Mouse (Mus musculus) MEL (cell line): ENCODE measurements around the gene Supt4a. TPM values are rescaled to one million over a fixed set of nuclear protein-coding genes. Genes with fewer than 3 reads are reported as not detected.

Experiments
- DNase-seq: peaks from one replicate; pipeline ENCODE4 v3.0.0; 2011; ENCODE audit warnings: low read depth, low spot score
- H3K27ac ChIP-seq: 2 replicates; pipeline ENCODE4 v1.5.1; 2012; ENCODE audit warnings: low read depth, mild to moderate bottlenecking, control low read depth, low read length, moderate library complexity; ENCODE audit not compliant: control insufficient read depth
- H3K27me3 ChIP-seq, 2 experiments: fragments of 150-350 bp in 1 of 2; sonication (generic) in 1 of 2; 2 replicates each; pipeline ENCODE4 v1.6.1; 2012; ENCODE audit warnings: low read length in 2 of 2, mild to moderate bottlenecking in 2 of 2, improper control_type of control experiment in 1 of 2, moderate library complexity in 1 of 2; ENCODE audit not compliant: insufficient read depth in 2 of 2, control insufficient read depth in 1 of 2
- H3K36me3 ChIP-seq, 2 experiments: 2 replicates each; pipeline ENCODE4 v1.6.1; 2012 to 2014; ENCODE audit warnings: low read length in 2 of 2, improper control_type of control experiment in 1 of 2, inconsistent platforms in 1 of 2, mild to moderate bottlenecking in 1 of 2; ENCODE audit not compliant: insufficient read depth in 2 of 2, control insufficient read depth in 1 of 2
- H3K4me1 ChIP-seq, 2 experiments: fragments of 150-350 bp in 1 of 2; sonication (generic) in 1 of 2; 2 replicates each; pipeline ENCODE4 v1.6.1; 2012; ENCODE audit warnings: low read length in 2 of 2, improper control_type of control experiment in 1 of 2, mild to moderate bottlenecking in 1 of 2; ENCODE audit not compliant: insufficient read depth in 2 of 2, control insufficient read depth in 1 of 2
- H3K4me3 ChIP-seq, 2 experiments: fragments of 150-350 bp in 1 of 2; sonication (generic) in 1 of 2; 2 replicates each; pipeline ENCODE4 v1.5.1; 2012; ENCODE audit warnings: low read depth in 2 of 2, low read length in 2 of 2, mild to moderate bottlenecking in 2 of 2, moderate library complexity in 2 of 2, control low read depth in 1 of 2, improper control_type of control experiment in 1 of 2; ENCODE audit not compliant: control insufficient read depth in 1 of 2, insufficient read depth in 1 of 2
- H3K79me2 ChIP-seq: 2 replicates; pipeline ENCODE4 v1.6.1; 2012; ENCODE audit warnings: mild to moderate bottlenecking, low read length, moderate library complexity; ENCODE audit not compliant: control insufficient read depth, poor library complexity, insufficient read depth
- H3K9ac ChIP-seq: 2 replicates; pipeline ENCODE4 v1.6.1; 2012; ENCODE audit warnings: low read depth, mild to moderate bottlenecking, control low read depth, low read length, moderate library complexity; ENCODE audit not compliant: control insufficient read depth, poor library complexity, severe bottlenecking
- H3K9me3 ChIP-seq: fragments of 150-350 bp; sonication (generic); replicated peaks from 2 replicates; pipeline ENCODE4 v1.6.1; 2012; ENCODE audit warnings: mild to moderate bottlenecking, low read length, improper control_type of control experiment, moderate library complexity; ENCODE audit not compliant: insufficient read depth
- CHD1 ChIP-seq: IDR thresholded peaks from 2 replicates; pipeline ENCODE4 v1.6.1; 2012; ENCODE audit warnings: low read depth, mild to moderate bottlenecking, inconsistent platforms, low read length, improper control_type of control experiment
- CHD2 ChIP-seq: IDR thresholded peaks from 2 replicates; pipeline ENCODE4 v1.6.1; 2011; ENCODE audit warnings: low read length, improper control_type of control experiment
- E2F4 ChIP-seq: IDR thresholded peaks from 2 replicates; pipeline ENCODE4 v1.6.1; 2011; ENCODE audit warnings: low read depth, low read length, improper control_type of control experiment, borderline replicate concordance
- ELF1 ChIP-seq: IDR thresholded peaks from 2 replicates; pipeline ENCODE4 v1.6.1; 2014; ENCODE audit warnings: low read depth, mild to moderate bottlenecking, inconsistent platforms, low read length, improper control_type of control experiment, moderate library complexity
- ETS1 ChIP-seq: IDR thresholded peaks from 2 replicates; pipeline ENCODE4 v1.6.1; 2012; ENCODE audit warnings: low read depth, mild to moderate bottlenecking, inconsistent platforms, low read length, improper control_type of control experiment, moderate library complexity
- HCFC1 ChIP-seq: IDR thresholded peaks from 2 replicates; pipeline ENCODE4 v1.6.1; 2012; ENCODE audit warnings: low read depth, mild to moderate bottlenecking, inconsistent platforms, low read length, improper control_type of control experiment, moderate library complexity
- MEF2A ChIP-seq: IDR thresholded peaks from 2 replicates; pipeline ENCODE4 v1.6.1; 2014; ENCODE audit warnings: low read depth, mild to moderate bottlenecking, inconsistent platforms, low read length, improper control_type of control experiment; ENCODE audit not compliant: poor library complexity, insufficient replicate concordance, severe bottlenecking; ENCODE audit errors: extremely low read depth
- MXI1 ChIP-seq: IDR thresholded peaks from 2 replicates; pipeline ENCODE4 v1.6.1; 2011; ENCODE audit warnings: mild to moderate bottlenecking, low read depth, low read length, improper control_type of control experiment
- MYB ChIP-seq: IDR thresholded peaks from 2 replicates; pipeline ENCODE4 v1.6.1; 2011; ENCODE audit warnings: mild to moderate bottlenecking, low read depth, low read length, improper control_type of control experiment
- NELFE ChIP-seq: IDR thresholded peaks from 2 replicates; pipeline ENCODE4 v1.6.1; 2011; ENCODE audit warnings: low read depth, low read length, improper control_type of control experiment
- NRF1 ChIP-seq: IDR thresholded peaks from 2 replicates; pipeline ENCODE4 v1.6.1; 2014; ENCODE audit warnings: low read depth, mild to moderate bottlenecking, inconsistent platforms, low read length, improper control_type of control experiment, moderate library complexity; ENCODE audit not compliant: poor library complexity, insufficient read depth, severe bottlenecking
- RAD21 ChIP-seq: IDR thresholded peaks from 2 replicates; pipeline ENCODE4 v1.6.1; 2011; ENCODE audit warnings: mild to moderate bottlenecking, low read depth, low read length, improper control_type of control experiment
- SIN3A ChIP-seq: IDR thresholded peaks from 2 replicates; pipeline ENCODE4 v1.6.1; 2012; ENCODE audit warnings: low read length, improper control_type of control experiment, inconsistent platforms
- SMC3 ChIP-seq: IDR thresholded peaks from 2 replicates; pipeline ENCODE4 v1.6.1; 2011; ENCODE audit warnings: low read depth, low read length, improper control_type of control experiment
- TAL1 ChIP-seq: IDR thresholded peaks from 2 replicates; pipeline ENCODE4 v1.6.1; 2012; ENCODE audit warnings: mild to moderate bottlenecking, inconsistent platforms, low read length, moderate library complexity, mixed read lengths
- USF1 ChIP-seq: IDR thresholded peaks from 2 replicates; pipeline ENCODE4 v1.6.1; 2014; ENCODE audit warnings: low read depth, mild to moderate bottlenecking, inconsistent platforms, low read length, improper control_type of control experiment, moderate library complexity
- ZMIZ1 ChIP-seq: IDR thresholded peaks from 2 replicates; pipeline ENCODE4 v1.6.1; 2012; ENCODE audit warnings: low read depth, mild to moderate bottlenecking, inconsistent platforms, low read length, improper control_type of control experiment, moderate library complexity
- polyA plus RNA-seq, 2 experiments: library from polyadenylated mRNA; stranded (reverse) in 1 of 2; unstranded in 1 of 2; fragments of >175 nt in 1 of 2; fragments of >200 nt in 1 of 2; gene quantifications; 2 replicates each; pipeline versions ENCODE4 v1.2.1 to v1.2.4; 2012; ENCODE audit warnings: low replicate concordance in 2 of 2, low read depth in 1 of 2; ENCODE audit not compliant: insufficient read length in 2 of 2, insufficient read depth in 1 of 2, missing spikeins in 1 of 2
- total RNA-seq: library from RNA; depleted of rRNA; stranded (reverse); fragments of 300-350 nt; gene quantifications from 2 replicates; pipeline ENCODE4 v1.2.3, GENCODE M21; 2012

Gene Supt4a
- total and polyA plus RNA-seq, 3 experiments, result 223 to 332 TPM; not detected in 1

- no peak for TF ChIP-seq CHD2
- no peak; the same call in 1 of the 2 replicates for TF ChIP-seq MXI1
- no peak for TF ChIP-seq HCFC1
- peak; percentile 40; the same call in 1 of the 2 replicates for TF ChIP-seq SIN3A
These were observed 47.2 kb upstream of the Supt4a start (continued) for GRCm38 (mm10) chr11:87690054-87690740.

- Histone ChIP-seq H3K9ac (no peak overlapping the region), H3K27me3 (no peaks in the 10 kb centered on the region), H3K9me3 (no peaks in the 10 kb centered on the region), H3K27ac (no peak overlapping the region), H3K4me1 (peaks cover 7% of the 10 kb centered on the region in 2 experiments), H3K79me2 (no peaks in the 10 kb centered on the region), H3K4me3 (no peak overlapping the region), H3K36me3 (peaks cover 0 to 7% of the 10 kb centered on the region in 2 experiments; a peak in 2 of 4 replicates)
- TF ChIP-seq CHD1, result no peak
- no peak for TF ChIP-seq E2F4
- TF ChIP-seq TAL1, result peak; percentile 44
- TF ChIP-seq ETS1, result no peak
- DNase-seq, result peak; percentile 32
These were observed 40.1 kb upstream of the Supt4a start for GRCm38 (mm10) chr11:87697131-87697682.

DNA sequence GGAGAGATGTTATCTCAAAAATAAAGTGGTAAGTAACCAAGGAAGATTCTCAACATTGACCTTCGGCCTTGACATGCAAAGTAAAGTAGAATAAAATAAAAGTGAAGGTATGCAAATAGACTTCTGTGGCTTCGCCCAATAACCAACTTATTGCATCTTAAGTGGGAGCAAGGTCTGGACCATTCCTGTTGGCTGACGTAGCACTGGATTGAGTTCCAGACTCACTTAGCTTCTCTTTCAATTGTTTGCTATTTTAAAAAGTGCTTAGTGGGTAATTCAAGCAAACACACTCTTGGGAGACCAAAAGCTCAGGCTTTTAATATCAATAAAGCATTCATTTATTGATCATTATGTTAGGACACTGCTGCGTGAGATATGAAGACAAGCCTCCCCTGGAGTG is 39.2 kb upstream of the Supt4a start:
- no peak overlapping the region for H3K27ac ChIP-seq
- H3K27me3 ChIP-seq, result no peaks in the 10 kb centered on the region
- peaks cover 7% of the 10 kb centered on the region in 2 experiments for H3K4me1 ChIP-seq
- H3K36me3 ChIP-seq, result peaks cover 0 to 9% of the 10 kb centered on the region in 2 experiments; a peak in 2 of 4 replicates
- no peaks in the 10 kb centered on the region for H3K9me3 ChIP-seq
- H3K4me3 ChIP-seq, result no peak overlapping the region
- H3K9ac ChIP-seq, result no peak overlapping the region
- TF ChIP-seq MEF2A, result no peak
- no peak for TF ChIP-seq NRF1
- no peak for TF ChIP-seq MYB
- no peak for TF ChIP-seq CHD2
- TF ChIP-seq E2F4, result no peak
- TF ChIP-seq ZMIZ1, result no peak
- no peak for TF ChIP-seq HCFC1
- no peak for TF ChIP-seq ELF1
- TF ChIP-seq SMC3, result no peak
- TF ChIP-seq RAD21, result no peak
- no peak for TF ChIP-seq NELFE
- TF ChIP-seq USF1, result no peak
- no peaks in the 10 kb centered on the region for H3K79me2 ChIP-seq
- DNase-seq, result no peak
